9 mouse cellular contexts compared by ENCODE assay signal in the genomic region with DNA sequence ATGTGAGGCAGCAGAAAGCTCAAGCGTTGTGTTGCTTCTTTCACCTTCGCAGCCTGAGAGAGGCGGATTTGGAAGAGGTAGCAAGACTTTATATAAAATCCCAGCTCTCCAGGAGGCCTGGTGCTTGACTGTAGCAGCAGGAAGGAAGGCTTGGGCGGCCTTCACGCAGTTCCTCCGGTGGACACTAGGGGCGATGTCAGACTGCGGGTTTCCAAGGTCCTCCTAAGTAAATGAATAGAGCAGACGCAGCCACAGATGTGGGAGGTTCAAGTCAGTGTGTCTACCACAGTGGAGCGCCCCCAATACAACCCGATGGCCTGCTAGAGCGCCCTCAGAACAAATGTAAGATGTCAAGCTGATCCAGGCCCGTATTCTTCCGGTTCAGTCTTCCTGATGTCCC.
DNase-seq lines count a peak whose midpoint lies in the region; ATAC-seq and TF ChIP-seq lines count a peak whose summit lies in the region.
"Had no signal": no experiment of that assay in that cellular context is flagged by ENCODE, and none has a peak within 500 bp of the region (broad histone marks: within the 10 kb centered on the region; RNA-seq: fewer than 3 reads in every experiment).

No protein-coding gene starts in this region.

- no peak for TF ChIP-seq EP300 in stomach, postnatal 0 days (optimal IDR thresholded peaks at IDR 0.05)

- 29% methylated on average over 14 of the region's 14 CpGs for WGBS in kidney, embryonic 15.5 days
- 32% methylated on average over 14 of the region's 14 CpGs for WGBS in hindbrain, postnatal 0 days
- 23% methylated on average over 14 of the region's 14 CpGs for WGBS in stomach, postnatal 0 days

- H3K36me3 ChIP-seq in kidney, embryonic 15.5 days, result no peaks in the 10 kb centered on the region
- no peaks in the 10 kb centered on the region for H3K36me3 ChIP-seq in hindbrain, postnatal 0 days (ENCODE audit: insufficient read depth, low read length)
- no peaks in the 10 kb centered on the region for H3K36me3 ChIP-seq in stomach, postnatal 0 days (ENCODE audit: control insufficient read depth, insufficient read depth, low read length)
- H3K36me3 ChIP-seq: neural tube, embryonic 13.5 days had no signal

- H3K4me1 ChIP-seq in kidney, embryonic 15.5 days, result peaks cover 22% of the 10 kb centered on the region
- no peaks in the 10 kb centered on the region for H3K4me1 ChIP-seq in hindbrain, postnatal 0 days (ENCODE audit: insufficient read depth, low read length)
- no peaks in the 10 kb centered on the region for H3K4me1 ChIP-seq in stomach, postnatal 0 days (replicated peaks; ENCODE audit: control insufficient read depth, insufficient read depth)

- no peaks in the 10 kb centered on the region for H3K27me3 ChIP-seq in kidney, embryonic 15.5 days
- H3K27me3 ChIP-seq in hindbrain, postnatal 0 days (ENCODE audit: insufficient read depth, low read length), result no peaks in the 10 kb centered on the region
- H3K27me3 ChIP-seq in stomach, postnatal 0 days (ENCODE audit: control insufficient read depth, insufficient read depth, low read length), result no peaks in the 10 kb centered on the region
- H3K27me3 ChIP-seq: neural tube, embryonic 13.5 days had no signal

- no peak overlapping the region for H3K9ac ChIP-seq in kidney, embryonic 15.5 days
- no peak overlapping the region for H3K9ac ChIP-seq in hindbrain, postnatal 0 days (replicated peaks; ENCODE audit: low read length)
- no peak overlapping the region for H3K9ac ChIP-seq in stomach, postnatal 0 days (ENCODE audit: low read length)
- H3K9ac ChIP-seq: neural tube, embryonic 13.5 days had no signal

- H3K27ac ChIP-seq in kidney, embryonic 15.5 days, result no peak overlapping the region
- no peak overlapping the region for H3K27ac ChIP-seq in hindbrain, postnatal 0 days
- no peak overlapping the region for H3K27ac ChIP-seq in stomach, postnatal 0 days (replicated peaks)
- H3K27ac ChIP-seq: neural tube, embryonic 13.5 days had no signal

- H3K4me3 ChIP-seq in kidney, embryonic 15.5 days (replicated peaks), result no peak overlapping the region
- H3K4me3 ChIP-seq in hindbrain, postnatal 0 days (ENCODE audit: low read length), result no peak overlapping the region
- no peak overlapping the region for H3K4me3 ChIP-seq in stomach, postnatal 0 days (ENCODE audit: low read depth, low read length)
- H3K4me3 ChIP-seq: neural tube, embryonic 13.5 days had no signal

- peak; percentile 82 for TF ChIP-seq CTCF in hindbrain, postnatal 0 days (IDR thresholded peaks at IDR 0.05; ENCODE audit: low read depth)
- TF ChIP-seq CTCF in stomach, postnatal 0 days (IDR thresholded peaks at IDR 0.05; ENCODE audit: low read depth), result peak; percentile 88

- intact Hi-C loops in left cerebral cortex, postnatal 25 days (cut with DNase I), result loop anchor here (5.0 kb wide), 1 partner anchor 792 kb away; no protein-coding TSS in a partner anchor

- DNase-seq in kidney, adult 11 months, result peak; percentile 56
- DNase-seq in c-Kit-positive CD71-positive TER-119-positive erythroid progenitor cells, embryonic 14.5 days (ENCODE audit: low spot score), result peak; percentile 26
- DNase-seq in forelimb bud, embryonic 11.5 days (ENCODE audit: low read depth, low spot score), result peak; percentile 72
- peak; percentile 81 for DNase-seq in hindbrain, postnatal 0 days (ENCODE audit: low spot score)
- DNase-seq in left cerebral cortex, postnatal 25 days (ENCODE audit: low spot score in 2 of 2), result peak; percentile 77 to 89
- DNase-seq in naive thymus-derived CD4-positive, alpha-beta T cell, adult 2 months (ENCODE audit: low read depth), result peak; percentile 63
- DNase-seq in stomach, postnatal 0 days (ENCODE audit: low spot score), result peak; percentile 76

- ATAC-seq in kidney, embryonic 15.5 days (replicated peaks; ENCODE audit: low FRiP score), result no peak
- peak; percentile 34; the same call in 1 of the 2 replicates for ATAC-seq in hindbrain, postnatal 0 days
- ATAC-seq in stomach, postnatal 0 days (ENCODE audit: low FRiP score, low TSS enrichment), result 0 out of 2 replicates have a peak, but pooled peaks have one; percentile 32

- H3K4me2 ChIP-seq in kidney, embryonic 15.5 days, result no peak overlapping the region
- no peak overlapping the region for H3K4me2 ChIP-seq in hindbrain, postnatal 0 days (ENCODE audit: low read depth, low read length)
- H3K4me2 ChIP-seq in stomach, postnatal 0 days (replicated peaks; ENCODE audit: low read depth), result no peak overlapping the region
- H3K4me2 ChIP-seq: neural tube, embryonic 13.5 days had no signal

- H3K9me3 ChIP-seq in kidney, embryonic 15.5 days (replicated peaks), result no peaks in the 10 kb centered on the region
- no peaks in the 10 kb centered on the region for H3K9me3 ChIP-seq in hindbrain, postnatal 0 days (ENCODE audit: low read length)
- no peaks in the 10 kb centered on the region for H3K9me3 ChIP-seq in stomach, postnatal 0 days (ENCODE audit: control insufficient read depth, low read length)
- H3K9me3 ChIP-seq: neural tube, embryonic 13.5 days had no signal

Comparison
In these comparisons a context has a peak if more than half of its experiments do, and no peak if none do; other contexts are left out.
1. DNase-seq: peak in every context shown above with its lines; median percentile 83 in left cerebral cortex, postnatal 25 days; 81 in hindbrain, postnatal 0 days; 76 in stomach, postnatal 0 days; 72 in forelimb bud, embryonic 11.5 days; 63 in naive thymus-derived CD4-positive, alpha-beta T cell, adult 2 months; 56 in kidney, adult 11 months; 26 in c-Kit-positive CD71-positive TER-119-positive erythroid progenitor cells, embryonic 14.5 days.